Mouse (Mus musculus): ENCODE results near the gene Nme6.

Gene Nme6

DNA sequence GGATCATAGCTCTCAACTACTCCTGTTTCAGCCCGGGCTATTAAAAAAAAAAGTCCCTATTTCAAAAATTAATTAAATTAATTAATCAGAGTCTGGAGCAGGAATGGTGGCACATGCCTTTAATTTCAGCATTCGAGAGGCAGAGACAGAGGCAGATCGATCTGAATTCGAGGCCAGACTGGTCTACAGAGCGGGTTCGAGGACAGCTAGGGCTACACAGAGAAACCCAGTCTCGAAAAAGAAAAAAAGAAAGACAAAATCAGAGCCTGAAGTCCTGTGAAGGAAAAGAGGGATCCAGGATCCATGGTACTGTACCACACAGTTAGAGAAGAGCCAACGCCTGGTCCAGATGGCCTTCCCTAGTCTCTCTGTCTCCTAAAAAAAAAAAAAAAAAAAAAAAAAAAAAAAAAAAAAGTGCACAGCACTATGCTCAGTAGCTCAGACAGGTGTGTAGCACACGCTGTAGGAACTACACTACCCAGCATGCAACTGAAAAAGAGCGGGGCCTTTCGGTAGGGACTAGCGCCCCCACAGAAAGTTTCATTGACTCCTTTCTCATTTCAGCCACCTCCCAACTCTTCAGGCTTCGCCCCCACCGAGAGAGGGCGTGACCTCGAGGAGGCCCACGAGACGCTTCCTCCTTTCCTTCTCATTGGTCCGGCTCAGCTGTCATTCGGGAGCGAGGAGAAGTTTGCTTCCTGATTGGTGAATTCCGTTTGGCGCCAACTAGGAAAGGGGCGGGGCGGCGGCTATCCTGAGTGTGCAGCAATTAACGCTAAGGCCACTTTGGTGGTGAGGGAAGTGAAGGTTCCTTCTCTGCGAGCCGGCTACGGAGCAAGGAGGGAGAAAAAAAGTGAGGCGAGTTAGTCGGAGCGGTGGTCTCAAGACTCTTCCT, 42.5 kb downstream of the Nme6 start, which contains the start of gene Cdc25a:
TSS of gene Cdc25a (plus strand) at position 783 of the 895 bp plus-strand sequence.
- DNase-seq (ENCODE audit: low spot score in 2 of 2), result peak; percentile 95 to 96

DNA sequence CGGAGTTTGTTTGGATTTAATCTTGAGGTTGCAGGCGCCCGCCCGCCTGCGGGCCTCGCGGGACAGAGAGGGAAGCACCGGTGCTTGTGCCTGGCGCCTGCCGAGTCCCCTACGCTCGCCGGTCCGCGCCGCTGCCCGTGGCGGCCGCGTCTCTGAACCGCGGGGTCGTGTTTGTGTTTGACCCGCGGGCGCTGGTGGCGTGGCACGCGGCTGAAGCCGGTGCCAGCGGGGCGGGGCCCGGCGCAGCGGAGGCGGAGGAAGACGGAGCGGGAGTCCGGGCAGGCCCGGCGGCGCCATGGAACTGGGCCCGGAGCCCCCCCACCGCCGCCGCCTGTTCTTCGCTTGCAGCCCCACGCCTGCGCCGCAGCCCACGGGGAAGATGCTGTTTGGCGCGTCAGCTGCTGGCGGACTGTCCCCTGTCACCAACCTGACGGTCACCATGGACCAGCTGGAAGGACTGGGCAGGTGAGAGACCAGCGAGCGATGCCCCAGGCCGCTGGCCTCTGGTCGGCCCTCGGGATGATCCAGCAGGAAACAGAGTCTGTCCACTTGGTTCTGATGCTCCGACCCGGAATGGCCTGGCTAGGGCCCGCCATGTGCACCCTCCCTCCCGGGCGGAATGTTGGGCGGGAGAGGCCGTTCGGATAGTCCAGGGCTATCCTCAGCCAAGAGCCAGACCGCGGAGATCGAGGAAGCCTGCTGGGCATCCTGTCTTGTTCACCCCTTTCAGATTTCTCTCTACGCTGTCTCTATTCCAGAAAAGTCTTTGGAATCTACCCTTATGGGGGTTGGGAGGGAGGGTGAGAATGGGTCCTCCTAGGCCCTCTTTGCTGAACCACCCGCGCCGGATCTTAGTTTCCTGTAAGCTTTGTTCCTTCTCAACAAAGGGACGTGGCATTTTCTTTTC, 43.4 kb downstream of the Nme6 start:
- peak in 1 of 2 experiments; percentile 14 for DNase-seq (ENCODE audit: low spot score in 2 of 2)

DNA sequence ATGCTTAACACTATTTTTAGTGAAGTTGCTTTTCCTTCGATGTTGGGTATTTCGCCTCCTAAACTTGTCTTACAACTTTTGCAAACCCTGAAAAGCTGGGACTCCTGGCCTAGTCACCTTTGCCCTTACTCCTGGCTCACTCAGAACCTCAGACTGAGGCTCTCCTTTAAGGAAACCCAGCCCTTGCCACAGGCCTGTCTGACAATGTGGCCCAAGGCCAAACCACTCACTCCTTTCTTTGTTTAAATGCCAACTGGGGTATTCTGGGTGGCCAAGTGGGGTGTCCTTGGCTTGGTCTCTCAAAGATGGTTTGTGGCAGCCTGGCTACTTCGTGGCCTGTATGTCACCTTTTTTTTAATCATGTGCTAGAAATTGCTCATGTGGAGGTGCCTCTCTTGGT, 44.2 kb downstream of the Nme6 start:
- no peak for DNase-seq (ENCODE audit: low spot score in 2 of 2)

DNA sequence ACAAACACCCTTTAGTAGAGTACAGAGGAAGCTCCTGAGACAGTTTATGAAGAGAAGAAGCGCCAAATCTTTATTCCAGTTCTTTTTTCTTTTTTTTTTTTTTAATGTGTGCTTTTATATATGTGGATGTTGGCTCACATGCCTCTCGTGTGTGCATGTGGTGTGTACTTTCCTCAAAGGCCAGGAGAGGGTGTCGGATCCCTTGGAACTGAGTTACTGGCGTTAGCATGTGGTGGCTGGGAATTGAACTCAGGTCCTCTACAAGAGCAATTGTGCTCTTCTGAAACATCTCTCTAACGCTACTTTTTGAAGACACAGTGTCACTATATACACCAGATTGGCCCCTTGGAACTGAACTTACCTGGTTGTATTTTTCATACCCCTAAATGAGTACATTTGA, 45.1 kb downstream of the Nme6 start:
- no peak for DNase-seq (ENCODE audit: low spot score in 2 of 2)

DNA sequence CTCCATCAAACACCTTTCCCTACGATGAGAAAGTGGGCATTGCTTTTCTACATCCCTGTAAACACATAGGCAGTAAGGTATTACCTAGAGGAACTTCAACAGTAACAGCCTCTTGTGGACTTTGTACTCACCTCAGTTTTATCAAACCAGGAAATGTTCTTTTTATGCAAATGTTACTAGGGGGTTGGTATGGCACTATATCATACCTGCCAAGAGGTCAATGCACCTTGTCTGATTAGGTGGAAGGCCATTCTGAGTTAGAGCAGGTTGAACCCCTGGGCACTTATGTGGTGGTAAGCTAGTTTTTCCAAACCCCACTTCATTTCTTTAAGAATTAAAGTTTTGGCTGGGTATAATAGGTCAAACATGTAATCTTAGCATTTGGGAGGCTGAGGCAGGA, 46.8 kb downstream of the Nme6 start:
- no peak for DNase-seq (ENCODE audit: low spot score in 2 of 2)

DNA sequence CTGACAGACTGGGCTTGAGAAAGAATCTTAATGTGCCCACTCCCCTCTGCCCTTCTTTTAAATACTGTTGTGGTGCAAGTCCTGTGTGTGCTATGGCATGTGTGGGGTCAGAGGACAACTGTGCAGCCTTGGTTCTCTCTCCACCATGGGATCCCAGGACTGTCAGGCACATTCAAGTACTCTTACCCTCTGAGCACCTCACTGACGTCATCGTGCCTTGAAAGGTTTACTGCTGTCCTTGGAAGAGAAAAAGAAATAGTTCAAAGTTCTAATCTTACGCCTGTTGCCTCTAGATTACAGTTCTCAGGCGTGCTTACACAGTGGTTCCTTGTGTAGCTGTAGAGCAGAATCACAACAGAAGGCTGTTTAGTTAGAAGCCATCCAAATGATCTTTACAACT, 53.7 kb downstream of the Nme6 start:
- DNase-seq (ENCODE audit: low spot score in 2 of 2), result no peak

DNA sequence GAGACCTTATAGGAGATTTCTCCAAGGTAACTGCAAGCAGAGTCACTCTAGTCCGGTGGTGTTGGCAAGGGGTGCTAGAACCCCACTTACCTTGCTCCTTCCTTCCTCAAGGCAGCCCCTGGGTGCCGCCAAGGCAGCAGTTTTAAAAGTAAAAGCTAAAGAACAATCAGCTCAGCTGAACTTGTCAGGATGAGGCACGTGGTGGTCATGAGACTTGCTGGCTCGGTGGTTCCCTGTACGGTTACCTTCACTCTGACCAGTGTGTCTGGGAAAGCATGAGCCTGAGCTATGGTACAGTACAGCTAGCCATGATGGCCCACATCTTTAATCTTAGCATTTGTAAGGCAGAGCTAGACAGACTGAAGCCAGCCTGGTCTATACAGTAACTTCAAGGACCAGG, 54.8 kb downstream of the Nme6 start:
- no peak for DNase-seq (ENCODE audit: low spot score in 2 of 2)

DNA sequence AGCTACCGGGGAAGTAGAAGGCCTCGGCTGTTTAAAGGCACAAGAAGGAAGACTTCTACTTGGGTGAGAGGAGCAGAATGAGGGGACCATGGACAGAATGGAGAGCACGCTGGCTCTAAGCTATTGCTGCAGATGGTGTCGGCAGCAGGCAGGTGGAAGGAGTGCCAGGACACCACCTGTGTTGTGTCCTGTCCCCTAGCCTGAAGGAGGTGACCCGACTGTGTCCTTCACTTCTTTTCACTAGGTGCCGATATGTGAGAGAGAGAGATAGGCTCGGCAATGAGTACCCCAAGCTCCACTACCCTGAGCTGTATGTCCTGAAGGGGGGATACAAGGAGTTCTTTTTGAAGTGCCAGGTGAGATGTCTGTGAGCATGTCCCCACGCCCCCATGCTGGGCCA, 59.0 kb downstream of the Nme6 start:
- no peak for DNase-seq (ENCODE audit: low spot score in 2 of 2)

All from natural killer cell, adult 2 months (primary cell).